ENCODE assay signal across 9 mouse cellular contexts in genomic region chr9:61877373-61878112, GRCm38 (mm10). TPM values are rescaled to one million over a fixed set of nuclear protein-coding genes. Genes with fewer than 3 reads are reported as not detected.
A peak's percentile ranks its signal among the peaks of the same experiment; 100 is the strongest.
DNase-seq lines count a peak whose midpoint lies in the region; ATAC-seq lines count a peak whose summit lies in the region.
"Had no signal": no experiment of that assay in that cellular context is flagged by ENCODE, and none has a peak within 500 bp of the region (broad histone marks: within the 10 kb centered on the region; RNA-seq: fewer than 3 reads in every experiment).

No protein-coding gene starts in this region.

- no peak for ATAC-seq in intestine, embryonic 14.5 days (replicated peaks; ENCODE audit: low FRiP score, low TSS enrichment, low read depth)
- no peak for ATAC-seq in intestine, embryonic 16.5 days
- ATAC-seq in hindbrain, embryonic 11.5 days (ENCODE audit: low FRiP score): peak; percentile 63; the same call in 1 of the 2 replicates
- ATAC-seq in limb, embryonic 13.5 days (ENCODE audit: low FRiP score, low read depth): no peak

- 30% methylated on average over 22 of the region's 22 CpGs for WGBS in intestine, embryonic 14.5 days
- WGBS in intestine, embryonic 16.5 days: 33% methylated on average over 22 of the region's 22 CpGs
- 23% methylated on average over 22 of the region's 22 CpGs for WGBS in hindbrain, embryonic 11.5 days
- 7% methylated on average over 22 of the region's 22 CpGs for WGBS in limb, embryonic 13.5 days

- no peaks in the 10 kb centered on the region for H3K9me3 ChIP-seq in intestine, embryonic 14.5 days (ENCODE audit: control insufficient read depth, low read length)
- no peaks in the 10 kb centered on the region for H3K9me3 ChIP-seq in intestine, embryonic 16.5 days (ENCODE audit: control insufficient read depth, low read length)
- H3K9me3 ChIP-seq in hindbrain, embryonic 11.5 days (ENCODE audit: control insufficient read depth, low read length): no peaks in the 10 kb centered on the region
- H3K9me3 ChIP-seq in limb, embryonic 13.5 days: no peaks in the 10 kb centered on the region

- H3K9ac ChIP-seq in intestine, embryonic 14.5 days (ENCODE audit: low read length): no peak overlapping the region
- H3K9ac ChIP-seq in intestine, embryonic 16.5 days (ENCODE audit: low read depth, low read length): no peak overlapping the region
- no peak overlapping the region for H3K9ac ChIP-seq in hindbrain, embryonic 11.5 days (ENCODE audit: low read depth, low read length)
- H3K9ac ChIP-seq in limb, embryonic 13.5 days: no peak overlapping the region; the same call in 1 of the 2 replicates

- no peaks in the 10 kb centered on the region for H3K36me3 ChIP-seq in intestine, embryonic 14.5 days (ENCODE audit: control insufficient read depth, insufficient read depth, low read length)
- H3K36me3 ChIP-seq in intestine, embryonic 16.5 days (ENCODE audit: control insufficient read depth, insufficient read depth, low read length): no peaks in the 10 kb centered on the region
- no peaks in the 10 kb centered on the region for H3K36me3 ChIP-seq in hindbrain, embryonic 11.5 days (ENCODE audit: control insufficient read depth, insufficient read depth, low read length)
- no peaks in the 10 kb centered on the region for H3K36me3 ChIP-seq in limb, embryonic 13.5 days

- peak; percentile 66 for DNase-seq in intestine, embryonic 14.5 days (ENCODE audit: low spot score)
- DNase-seq in ZHBTc4 (ENCODE audit: low read depth, low spot score): peak; percentile 83
- peak; percentile 65 for DNase-seq in hindbrain, embryonic 11.5 days (ENCODE audit: low spot score)
- DNase-seq in cerebellum, adult 9-10 months: no peak
- DNase-seq in yolk sac, embryonic 10.5 days (ENCODE audit: low spot score): no peak
- no peak for DNase-seq in ovary, postnatal 36 days (ENCODE audit: low spot score)
- DNase-seq: cerebellum, postnatal 36 days had no signal

- no peak overlapping the region for H3K4me2 ChIP-seq in intestine, embryonic 14.5 days (ENCODE audit: low read length)
- no peak overlapping the region for H3K4me2 ChIP-seq in intestine, embryonic 16.5 days (ENCODE audit: low read depth, low read length)
- no peak overlapping the region for H3K4me2 ChIP-seq in hindbrain, embryonic 11.5 days (replicated peaks; ENCODE audit: low read depth, low read length)
- peak overlapping the region; percentile 38 for H3K4me2 ChIP-seq in limb, embryonic 13.5 days (replicated peaks)

- no peak overlapping the region for H3K27ac ChIP-seq in intestine, embryonic 14.5 days (ENCODE audit: low read depth)
- no peak overlapping the region for H3K27ac ChIP-seq in intestine, embryonic 16.5 days (ENCODE audit: low read length)
- no peak overlapping the region for H3K27ac ChIP-seq in hindbrain, embryonic 11.5 days (ENCODE audit: low read depth, low read length)
- no peak overlapping the region for H3K27ac ChIP-seq in limb, embryonic 13.5 days

- H3K27me3 ChIP-seq in intestine, embryonic 14.5 days (replicated peaks; ENCODE audit: control insufficient read depth, insufficient read depth, low read length): peaks cover 2% of the 10 kb centered on the region; the same call in 1 of the 2 replicates
- H3K27me3 ChIP-seq in intestine, embryonic 16.5 days (replicated peaks; ENCODE audit: control insufficient read depth, insufficient read depth, low read length): no peaks in the 10 kb centered on the region
- no peaks in the 10 kb centered on the region for H3K27me3 ChIP-seq in hindbrain, embryonic 11.5 days (ENCODE audit: control insufficient read depth, insufficient read depth, low read length)
- peaks cover 11% of the 10 kb centered on the region for H3K27me3 ChIP-seq in limb, embryonic 13.5 days

- no peak overlapping the region for H3K4me3 ChIP-seq in intestine, embryonic 14.5 days (ENCODE audit: low read depth, low read length)
- no peak overlapping the region for H3K4me3 ChIP-seq in intestine, embryonic 16.5 days (ENCODE audit: low read length)
- no peak overlapping the region for H3K4me3 ChIP-seq in hindbrain, embryonic 11.5 days (ENCODE audit: low read depth, low read length)
- H3K4me3 ChIP-seq in limb, embryonic 13.5 days: no peak overlapping the region

- H3K4me1 ChIP-seq in intestine, embryonic 14.5 days (replicated peaks; ENCODE audit: control insufficient read depth, insufficient read depth, low read length): peaks cover 11% of the 10 kb centered on the region; the same call in 1 of the 2 replicates
- 0 out of 2 replicates have a peak, but pooled peaks cover 8% of the 10 kb centered on the region for H3K4me1 ChIP-seq in intestine, embryonic 16.5 days (ENCODE audit: control insufficient read depth, insufficient read depth, low read length)
- H3K4me1 ChIP-seq in hindbrain, embryonic 11.5 days (replicated peaks; ENCODE audit: control insufficient read depth, insufficient read depth, low read length): peaks cover 18% of the 10 kb centered on the region
- peaks cover 45% of the 10 kb centered on the region for H3K4me1 ChIP-seq in limb, embryonic 13.5 days

RNA-seq across cellular contexts. Expression of gene Rplp1, which starts 36.8 kb away (rescaled TPM):
- 1,834 and 1,981 TPM in 2 replicates for polyA plus RNA-seq in intestine, embryonic 14.5 days (2014; fragmentation: Nextera tagmentation; extraction: Ambion mirVana)
- 1,285 and 1,371 TPM in 2 replicates for polyA plus RNA-seq in intestine, embryonic 16.5 days (2015; fragmentation: Nextera tagmentation; extraction: Ambion mirVana)
- 1,024 and 1,073 TPM in 2 replicates for polyA plus RNA-seq in hindbrain, embryonic 11.5 days (2014; fragmentation: Nextera tagmentation; extraction: Ambion mirVana)
- 1,317 and 1,413 TPM in 2 replicates for polyA plus RNA-seq in limb, embryonic 13.5 days (2015; fragmentation: Nextera tagmentation; extraction: Ambion mirVana)

Comparison
In these comparisons a context has a peak if more than half of its experiments do, and no peak if none do; other contexts are left out.
1. DNase-seq: peak in intestine, embryonic 14.5 days (single experiment), ZHBTc4 (single experiment) and hindbrain, embryonic 11.5 days (single experiment); none in cerebellum, adult 9-10 months (single experiment), yolk sac, embryonic 10.5 days (single experiment) and ovary, postnatal 36 days (single experiment).